Mouse (Mus musculus): Measurements from ENCODE around the gene H2-D1.

DNA sequence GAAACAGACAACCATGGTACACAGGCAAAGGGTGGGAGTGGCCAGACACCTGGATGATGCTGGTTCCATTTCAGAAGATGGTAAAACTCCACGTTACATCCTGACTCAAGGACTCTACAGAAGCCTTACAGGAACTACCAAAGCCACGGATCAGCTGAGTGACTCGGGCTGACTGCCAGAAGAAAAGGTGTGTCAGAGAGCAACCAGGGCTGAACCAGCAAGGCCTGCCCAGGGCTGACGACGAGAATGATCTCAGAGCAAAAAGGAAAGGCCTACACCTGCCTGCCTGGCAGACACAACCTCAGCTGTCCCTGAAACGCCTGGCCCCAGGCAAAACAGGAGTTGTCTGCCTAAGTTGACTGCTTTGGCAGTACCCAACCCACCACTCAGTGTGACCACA is 41.9 kb downstream of the H2-D1 start:
- no peak for TF ChIP-seq CTCF (IDR thresholded peaks at IDR 0.05; ENCODE audit: low read depth)
- no peak for TF ChIP-seq EP300 (optimal IDR thresholded peaks at IDR 0.05)

All from stomach, postnatal 0 days (tissue).